Mouse (Mus musculus) G1E-ER4 (cell line): ENCODE results near the gene Etfbkmt. TPM values are rescaled to one million over a fixed set of nuclear protein-coding genes. Genes with fewer than 3 reads are reported as not detected.
"Not testable (repeated sequence)": the region's sequence is repeated elsewhere in the genome, so short reads cannot be mapped to it uniquely, and the experiment has no call there.

Experiments
- GATA1 ChIP-seq: IDR thresholded peaks from one replicate; pipeline ENCODE4 v1.8.0; 2012; ENCODE audit warnings: low read length, inconsistent platforms
- polyA plus RNA-seq: library from polyadenylated mRNA; stranded (reverse); fragments of >175 nt; gene quantifications from 2 replicates; pipeline ENCODE4 v1.2.3, GENCODE M21; 2012

Gene Etfbkmt
- polyA plus RNA-seq, 1 experiment = 0.66 TPM

- TF ChIP-seq GATA1 = no peak
Measured at GRCm38 (mm10) chr6:149119853-149120252, 19.8 kb upstream of the Etfbkmt start.

- TF ChIP-seq GATA1 = no peak
Measured at GRCm38 (mm10) chr6:149123042-149123441, 16.6 kb upstream of the Etfbkmt start.

- no peak for TF ChIP-seq GATA1
Measured at GRCm38 (mm10) chr6:149126675-149127074, 13.0 kb upstream of the Etfbkmt start.

- not testable (repeated sequence) for TF ChIP-seq GATA1
Measured at GRCm38 (mm10) chr6:149129870-149130269, 9.8 kb upstream of the Etfbkmt start, which contains the start of gene Gm10203. Gene Gm10203, plus strand, starts transcription at chr6:149130170.

GRCm38 (mm10) chr6:149131111-149131510 is 8.5 kb upstream of the Etfbkmt start:
- no peak for TF ChIP-seq GATA1

- no peak for TF ChIP-seq GATA1
Measured at GRCm38 (mm10) chr6:149132311-149133077, 7.2 kb upstream of the Etfbkmt start.

- TF ChIP-seq GATA1 = no peak
Measured at GRCm38 (mm10) chr6:149134391-149135150, 5.1 kb upstream of the Etfbkmt start.

- no peak for TF ChIP-seq GATA1
Measured at GRCm38 (mm10) chr6:149135631-149136030, 4.0 kb upstream of the Etfbkmt start.

GRCm38 (mm10) chr6:149137936-149138335 is 1.7 kb upstream of the Etfbkmt start:
- TF ChIP-seq GATA1 = no peak

GRCm38 (mm10) chr6:149139011-149139410 is 638 bp upstream of the Etfbkmt start:
- TF ChIP-seq GATA1 = no peak

- TF ChIP-seq GATA1 = no peak
Measured at GRCm38 (mm10) chr6:149141393-149142173, 1.9 kb downstream of the Etfbkmt start.

- no peak for TF ChIP-seq GATA1
Measured at GRCm38 (mm10) chr6:149145143-149145542, 5.5 kb downstream of the Etfbkmt start.

- no peak for TF ChIP-seq GATA1
Measured at GRCm38 (mm10) chr6:149148436-149149229, 9.0 kb downstream of the Etfbkmt start.

GRCm38 (mm10) chr6:149152119-149152518 is 12.5 kb downstream of the Etfbkmt start:
- TF ChIP-seq GATA1 = no peak
